Mouse (Mus musculus) ES-CJ7 (cell line): ENCODE results near the gene Vmn2r97.
"Not testable (repeated sequence)": the region's sequence is repeated elsewhere in the genome, so short reads cannot be mapped to it uniquely, and the experiment has no call there.

ENCODE experiments used
- DNase-seq: peaks from one replicate; pipeline ENCODE4 v3.0.0; 2011; ENCODE audit warnings: low read depth, low spot score

Gene Vmn2r97

DNA sequence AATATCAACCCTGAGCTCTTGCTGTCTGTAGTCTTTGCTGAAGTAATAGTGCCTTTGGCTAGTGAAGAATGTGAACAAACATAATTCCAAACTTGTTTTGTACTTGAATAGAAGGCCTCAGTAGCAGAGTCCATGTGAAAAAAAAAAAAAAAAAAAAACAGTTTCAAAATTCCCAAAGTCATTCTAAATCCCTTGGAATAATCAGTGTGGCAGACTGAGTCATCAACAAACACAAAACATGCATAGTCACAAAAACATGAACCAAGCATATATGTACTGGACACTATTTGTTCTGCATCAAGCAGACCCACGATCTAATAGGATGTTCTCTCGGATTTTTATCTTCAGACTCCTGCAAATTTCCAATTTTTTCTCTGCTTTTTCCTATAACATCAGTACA is at the start of gene Vmn2r97:
Vmn2r97 (plus strand) TSS at position 301 of the 400 bp plus-strand sequence.
- DNase-seq, result not testable (repeated sequence)

DNA sequence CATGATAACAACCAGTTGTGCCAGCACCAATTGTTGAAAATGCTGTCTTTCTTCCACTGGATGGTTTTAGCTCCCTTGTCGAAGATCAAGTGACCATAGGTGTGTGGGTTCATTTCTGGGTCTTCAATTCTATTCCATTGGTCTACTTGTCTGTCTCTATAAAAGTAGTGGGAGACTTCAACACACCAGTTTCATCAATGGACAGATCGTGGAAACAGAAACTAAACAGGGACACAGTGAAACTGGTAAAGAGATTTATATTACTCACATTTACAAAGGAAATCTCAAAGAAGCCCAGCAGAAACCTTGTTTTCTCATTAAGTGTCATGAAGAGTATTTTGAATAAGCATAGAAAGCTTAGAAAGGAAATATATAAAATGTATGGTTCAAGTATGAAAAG is 31.7 kb upstream of the Vmn2r97 start:
- not testable (repeated sequence) for DNase-seq

DNA sequence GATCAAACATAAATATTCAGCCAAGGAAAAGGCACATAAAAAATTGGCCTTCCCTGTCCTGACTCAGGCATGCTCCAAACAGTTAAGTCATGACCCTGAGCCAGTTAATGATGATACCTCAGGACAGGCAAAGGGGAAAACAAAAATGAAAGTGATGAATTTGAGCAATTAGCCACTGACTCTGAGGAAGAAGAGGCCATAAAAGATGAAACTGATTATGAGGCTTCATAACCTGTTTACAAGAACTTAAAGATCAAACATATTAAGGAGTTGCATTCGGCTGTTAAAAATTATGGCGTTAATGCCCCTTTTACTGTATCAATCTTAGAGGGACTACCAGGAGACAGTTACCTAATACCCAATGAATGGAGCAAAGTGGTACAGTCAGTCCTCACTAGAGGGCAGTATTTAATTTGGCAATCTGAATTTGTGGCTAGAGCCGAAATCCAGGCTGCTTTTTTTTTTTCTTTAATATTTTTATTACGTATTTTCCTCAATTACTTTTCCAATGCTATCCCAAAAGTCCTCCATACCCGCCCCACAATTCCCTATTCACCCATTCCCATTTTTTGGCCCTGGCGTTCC is 24.3 kb upstream of the Vmn2r97 start:
- no peak for DNase-seq

DNA sequence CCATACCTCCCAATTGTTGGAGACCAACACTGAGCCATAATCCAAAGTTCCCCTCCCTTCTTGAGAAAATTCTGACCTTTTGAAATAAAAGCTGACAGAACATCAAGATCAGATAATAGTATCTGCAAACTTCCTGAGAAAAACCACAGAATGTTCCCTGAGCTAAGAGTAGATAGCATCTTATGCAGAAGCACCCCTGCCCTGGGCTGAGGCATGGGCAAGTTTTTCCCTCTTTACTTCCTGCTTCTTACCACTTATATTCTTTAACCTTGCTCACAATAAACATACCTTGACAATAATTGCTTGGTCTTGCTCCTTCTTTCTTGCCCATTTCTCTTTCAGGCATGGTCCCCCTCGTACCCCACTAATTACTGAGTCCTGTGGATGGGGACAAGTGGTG is 43.7 kb downstream of the Vmn2r97 start:
- DNase-seq, result not testable (repeated sequence)

DNA sequence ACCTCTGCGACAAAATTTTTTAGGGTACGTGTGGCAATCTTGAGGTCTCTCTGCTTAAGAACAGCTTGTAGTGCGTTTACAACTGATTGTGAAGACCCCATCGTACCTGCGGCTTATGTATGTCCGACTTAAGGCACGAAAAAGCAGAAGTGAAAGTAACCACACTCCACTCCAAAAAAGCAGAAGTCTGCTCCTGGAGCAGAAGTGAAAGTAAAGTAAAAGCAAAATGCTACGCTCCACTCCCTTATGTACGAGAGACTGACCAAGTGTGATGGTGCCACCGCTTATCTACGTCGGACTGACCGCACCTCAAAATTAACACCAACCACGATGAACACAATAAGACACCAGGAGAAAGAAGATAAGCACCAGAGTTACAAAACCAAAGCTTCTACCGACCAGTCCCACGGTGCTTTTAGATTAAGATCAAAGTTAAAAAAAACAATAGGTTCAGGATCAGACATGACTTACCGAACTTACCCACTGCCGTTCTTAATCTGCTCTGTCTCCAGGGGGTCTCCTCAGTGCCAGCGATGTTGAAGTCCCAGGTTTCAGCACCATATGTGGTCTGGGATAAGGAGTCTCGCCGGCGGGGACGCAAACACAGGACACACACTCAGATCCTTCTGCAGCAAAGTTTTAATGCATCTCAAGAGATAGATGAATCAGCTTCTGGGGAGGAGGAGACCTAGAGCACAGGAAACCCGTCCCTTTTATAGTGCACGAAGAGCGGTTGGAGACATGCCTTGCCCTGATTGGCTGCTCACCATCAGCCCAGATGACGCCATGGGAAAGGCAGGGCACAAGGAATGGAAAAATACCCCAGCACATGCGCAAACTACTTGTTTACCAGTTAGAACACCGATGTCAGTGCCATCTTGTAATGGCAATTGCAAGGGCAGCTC is 54.5 kb downstream of the Vmn2r97 start:
- DNase-seq, result no peak
